Mouse (Mus musculus) E14TG2a.4 (cell line): ENCODE measurements around the gene Ggta1.
A peak's percentile ranks its signal among the peaks of the same experiment; 100 is the strongest.

Experiments
- H3K27me3 ChIP-seq: 2 replicates; pipeline ENCODE4 v1.6.1; 2014; ENCODE audit warnings: low read length, control low read depth; ENCODE audit not compliant: insufficient read depth
- H3K36me3 ChIP-seq: 2 replicates; pipeline ENCODE4 v1.6.1; 2014; ENCODE audit warnings: low read length, control low read depth; ENCODE audit not compliant: insufficient read depth
- H3K4me1 ChIP-seq: replicated peaks from 2 replicates; pipeline ENCODE4 v1.6.1; 2014; ENCODE audit warnings: low read depth, low read length, control low read depth
- H3K4me3 ChIP-seq: replicated peaks from 2 replicates; pipeline ENCODE4 v1.5.1; 2014; ENCODE audit warnings: mild to moderate bottlenecking, low read length
- H3K9me3 ChIP-seq: 2 replicates; pipeline ENCODE4 v1.6.1; 2014; ENCODE audit warnings: low read length, control low read depth
- CTCF ChIP-seq: conservative IDR thresholded peaks from 2 replicates; pipeline ENCODE4 v1.5.1; 2014; ENCODE audit warnings: low read length
- NANOG ChIP-seq: IDR thresholded peaks from 2 replicates; pipeline ENCODE4 v1.6.1; 2014; ENCODE audit warnings: borderline replicate concordance, low read length, mixed read lengths
- POU5F1 ChIP-seq: IDR thresholded peaks from 2 replicates; pipeline ENCODE4 v1.6.1; 2014; ENCODE audit warnings: low read length, borderline replicate concordance

The Ggta1 gene

GRCm38 (mm10) chr2:35443325-35443724, 19.7 kb downstream of the Ggta1 start:
- Histone ChIP-seq H3K4me3 (peak overlapping the region; percentile 78; the same call in 1 of the 2 replicates), H3K36me3 (peaks cover 35% of the 10 kb centered on the region), H3K9me3 (no peaks in the 10 kb centered on the region), H3K27me3 (no peaks in the 10 kb centered on the region), H3K4me1 (peaks cover 78% of the 10 kb centered on the region)
- TF ChIP-seq NANOG: no peak

- Histone ChIP-seq H3K4me3 (no peak overlapping the region), H3K27me3 (no peaks in the 10 kb centered on the region), H3K36me3 (peaks cover 35% of the 10 kb centered on the region), H3K9me3 (no peaks in the 10 kb centered on the region), H3K4me1 (peaks cover 77% of the 10 kb centered on the region)
- TF ChIP-seq POU5F1 (no peak), NANOG (no peak), CTCF (no peak)
These were observed 21.0 kb downstream of the Ggta1 start for GRCm38 (mm10) chr2:35442079-35442478.

GRCm38 (mm10) chr2:35441419-35441818, 21.6 kb downstream of the Ggta1 start:
- H3K27me3 ChIP-seq: no peaks in the 10 kb centered on the region
- TF ChIP-seq POU5F1 (no peak), CTCF (no peak)
- peaks cover 75% of the 10 kb centered on the region for H3K4me1 ChIP-seq
- H3K4me3 ChIP-seq: no peak overlapping the region
- no peaks in the 10 kb centered on the region for H3K9me3 ChIP-seq
- peaks cover 38% of the 10 kb centered on the region for H3K36me3 ChIP-seq

GRCm38 (mm10) chr2:35440480-35440879, 22.6 kb downstream of the Ggta1 start:
- H3K27me3 ChIP-seq: no peaks in the 10 kb centered on the region
- H3K4me1 ChIP-seq: peaks cover 70% of the 10 kb centered on the region
- no peak for TF ChIP-seq CTCF
- TF ChIP-seq POU5F1: no peak
- TF ChIP-seq NANOG: no peak
- H3K36me3 ChIP-seq: peaks cover 39% of the 10 kb centered on the region
- no peak overlapping the region for H3K4me3 ChIP-seq
- no peaks in the 10 kb centered on the region for H3K9me3 ChIP-seq

- Histone ChIP-seq H3K4me1 (peaks cover 71% of the 10 kb centered on the region), H3K36me3 (peaks cover 59% of the 10 kb centered on the region), H3K9me3 (0 out of 2 replicates have a peak, but pooled peaks cover under 1% of the 10 kb centered on the region), H3K4me3 (no peak overlapping the region), H3K27me3 (no peaks in the 10 kb centered on the region)
- TF ChIP-seq CTCF: no peak
- no peak for TF ChIP-seq NANOG
- TF ChIP-seq POU5F1: no peak
These were observed 25.2 kb downstream of the Ggta1 start for GRCm38 (mm10) chr2:35437796-35438195.

- H3K36me3 ChIP-seq: peaks cover 65% of the 10 kb centered on the region
- H3K4me3 ChIP-seq: no peak overlapping the region
- 0 out of 2 replicates have a peak, but pooled peaks cover 5% of the 10 kb centered on the region for H3K9me3 ChIP-seq
- peaks cover 53% of the 10 kb centered on the region for H3K4me1 ChIP-seq
- no peaks in the 10 kb centered on the region for H3K27me3 ChIP-seq
- TF ChIP-seq POU5F1 (no peak), NANOG (peak; percentile 25; the same call in 1 of the 2 replicates), CTCF (no peak)
These were observed 28.4 kb downstream of the Ggta1 start for GRCm38 (mm10) chr2:35434576-35435123.

- 0 out of 2 replicates have a peak, but pooled peaks cover 5% of the 10 kb centered on the region for H3K9me3 ChIP-seq
- peaks cover 53% of the 10 kb centered on the region for H3K4me1 ChIP-seq
- H3K27me3 ChIP-seq: no peaks in the 10 kb centered on the region
- no peak overlapping the region for H3K4me3 ChIP-seq
- peaks cover 68% of the 10 kb centered on the region for H3K36me3 ChIP-seq
- TF ChIP-seq POU5F1: no peak
- TF ChIP-seq CTCF: no peak
- TF ChIP-seq NANOG: no peak
These were observed 29.6 kb downstream of the Ggta1 start for GRCm38 (mm10) chr2:35433428-35433827.

- TF ChIP-seq NANOG (no peak), CTCF (no peak), POU5F1 (no peak)
These were observed 30.6 kb downstream of the Ggta1 start for GRCm38 (mm10) chr2:35432472-35432871.

GRCm38 (mm10) chr2:35432011-35432410, 31.0 kb downstream of the Ggta1 start:
- 0 out of 2 replicates have a peak, but pooled peaks cover 5% of the 10 kb centered on the region for H3K9me3 ChIP-seq
- TF ChIP-seq CTCF (no peak), NANOG (no peak), POU5F1 (no peak)
- H3K4me3 ChIP-seq: no peak overlapping the region
- H3K27me3 ChIP-seq: no peaks in the 10 kb centered on the region
- peaks cover 73% of the 10 kb centered on the region for H3K36me3 ChIP-seq
- H3K4me1 ChIP-seq: peaks cover 48% of the 10 kb centered on the region

More at GRCm38 (mm10) chr2:35432472-35432871, 30.6 kb downstream of the Ggta1 start:
- no peak overlapping the region for H3K4me3 ChIP-seq
- 0 out of 2 replicates have a peak, but pooled peaks cover 5% of the 10 kb centered on the region for H3K9me3 ChIP-seq
- H3K4me1 ChIP-seq: peaks cover 51% of the 10 kb centered on the region
- H3K27me3 ChIP-seq: no peaks in the 10 kb centered on the region
- peaks cover 71% of the 10 kb centered on the region for H3K36me3 ChIP-seq
